Mouse (Mus musculus): ENCODE results near the gene Bpifa3. TPM values are rescaled to one million over a fixed set of nuclear protein-coding genes. Genes with fewer than 3 reads are reported as not detected.
A peak's percentile ranks its signal among the peaks of the same experiment; 100 is the strongest.

Bpifa3 gene
- polyA plus RNA-seq (2014; fragmentation: Nextera tagmentation; extraction: Ambion mirVana), result not detected in 2 replicates

DNA sequence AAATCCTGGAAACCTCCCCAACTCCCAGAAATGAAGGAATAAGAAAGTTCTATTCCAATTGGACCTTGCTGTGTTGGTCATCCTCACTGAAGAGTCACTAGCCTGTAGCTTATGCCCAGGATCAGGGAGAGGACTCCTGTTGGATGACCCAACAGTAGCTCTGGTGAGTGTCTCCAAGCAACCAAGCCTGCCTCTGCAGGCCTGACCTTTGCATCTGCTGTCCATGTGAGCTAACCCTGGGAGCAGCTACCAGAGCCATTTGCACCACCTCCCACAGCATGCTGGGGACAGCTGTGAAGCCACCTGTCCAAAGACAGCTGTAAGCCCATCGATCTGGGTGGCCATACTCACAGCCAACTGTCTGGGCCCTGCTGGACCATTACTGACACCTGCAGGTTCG, at the start of gene Bpifa3:
Gene Bpifa3, plus strand, starts transcription at position 217 of the 400 bp plus-strand sequence.
- no peak for DNase-seq (ENCODE audit: low spot score)
- no peak for ATAC-seq (ENCODE audit: low FRiP score)
- Histone ChIP-seq H3K4me1 (replicated peaks; ENCODE audit: control insufficient read depth, insufficient read depth, low read length) (no peaks in the 10 kb centered on the region), H3K9me3 (ENCODE audit: control insufficient read depth, low read length) (no peaks in the 10 kb centered on the region), H3K36me3 (replicated peaks; ENCODE audit: control insufficient read depth, insufficient read depth) (no peaks in the 10 kb centered on the region), H3K4me3 (replicated peaks; ENCODE audit: low read length) (no peak within 1 kb of the TSS), H3K27me3 (ENCODE audit: control insufficient read depth, insufficient read depth, low read length) (no peaks in the 10 kb centered on the region), H3K9ac (no peak within 1 kb of the TSS), H3K27ac (no peak within 1 kb of the TSS), H3K4me2 (replicated peaks) (no peak within 1 kb of the TSS)
- 56% methylated on average over 2 of the region's 2 CpGs for WGBS

GRCm38 (mm10) chr2:154097734-154098133, 32.4 kb upstream of the Bpifa3 start:
- Histone ChIP-seq H3K4me3 (replicated peaks; ENCODE audit: low read length) (no peak overlapping the region), H3K9ac (no peak overlapping the region), H3K36me3 (replicated peaks; ENCODE audit: control insufficient read depth, insufficient read depth) (no peaks in the 10 kb centered on the region), H3K27ac (no peak overlapping the region), H3K4me2 (replicated peaks) (no peak overlapping the region), H3K4me1 (replicated peaks; ENCODE audit: control insufficient read depth, insufficient read depth, low read length) (no peaks in the 10 kb centered on the region), H3K27me3 (ENCODE audit: control insufficient read depth, insufficient read depth, low read length) (no peaks in the 10 kb centered on the region), H3K9me3 (ENCODE audit: control insufficient read depth, low read length) (no peaks in the 10 kb centered on the region)
- ATAC-seq (ENCODE audit: low FRiP score), result no peak
- DNase-seq (ENCODE audit: low spot score), result no peak
- WGBS, result 47% methylated on average over 1 of the region's 1 CpGs

GRCm38 (mm10) chr2:154117381-154117780, 12.8 kb upstream of the Bpifa3 start:
- no peaks in the 10 kb centered on the region for H3K4me1 ChIP-seq (replicated peaks; ENCODE audit: control insufficient read depth, insufficient read depth, low read length)
- WGBS, result 94% methylated on average over 3 of the region's 3 CpGs
- no peak overlapping the region for H3K4me3 ChIP-seq (replicated peaks; ENCODE audit: low read length)
- DNase-seq (ENCODE audit: low spot score), result no peak
- no peak for ATAC-seq (ENCODE audit: low FRiP score)
- H3K36me3 ChIP-seq (replicated peaks; ENCODE audit: control insufficient read depth, insufficient read depth), result no peaks in the 10 kb centered on the region
- no peak overlapping the region for H3K27ac ChIP-seq
- no peak overlapping the region for H3K9ac ChIP-seq
- no peaks in the 10 kb centered on the region for H3K27me3 ChIP-seq (ENCODE audit: control insufficient read depth, insufficient read depth, low read length)
- no peaks in the 10 kb centered on the region for H3K9me3 ChIP-seq (ENCODE audit: control insufficient read depth, low read length)
- no peak overlapping the region for H3K4me2 ChIP-seq (replicated peaks)

DNA sequence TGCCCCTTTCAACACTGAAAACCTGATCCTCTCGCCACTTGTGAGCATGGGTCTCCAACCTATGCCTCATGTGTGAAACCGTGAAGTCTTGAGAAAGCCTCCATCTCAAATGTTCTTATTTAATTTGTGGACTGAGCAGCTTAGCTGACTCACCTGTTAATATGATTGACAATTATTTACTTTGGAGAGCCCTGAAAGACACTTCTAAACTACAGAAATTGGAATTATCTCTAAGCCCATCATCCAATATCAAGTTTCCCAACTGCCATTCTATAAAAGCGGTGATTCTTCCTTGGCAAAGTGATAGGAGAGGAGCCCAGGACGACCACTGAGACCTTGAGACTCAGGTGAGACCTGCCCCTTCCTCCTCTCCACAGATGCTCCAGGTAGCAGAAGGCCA, 12.4 kb downstream of the Bpifa3 start, which contains the start of gene Bpifa1:
Gene Bpifa1, plus strand, starts transcription at position 301 of the 400 bp plus-strand sequence.
- DNase-seq (ENCODE audit: low spot score), result no peak
- WGBS, result 83% methylated on average over 4 of the region's 4 CpGs
- H3K27me3 ChIP-seq (ENCODE audit: control insufficient read depth, insufficient read depth, low read length), result no peaks in the 10 kb centered on the region
- no peak within 1 kb of the TSS for H3K9ac ChIP-seq
- no peaks in the 10 kb centered on the region for H3K9me3 ChIP-seq (ENCODE audit: control insufficient read depth, low read length)
- ATAC-seq (ENCODE audit: low FRiP score), result no peak
- H3K27ac ChIP-seq, result no peak within 1 kb of the TSS
- no peaks in the 10 kb centered on the region for H3K36me3 ChIP-seq (replicated peaks; ENCODE audit: control insufficient read depth, insufficient read depth)
- no peaks in the 10 kb centered on the region for H3K4me1 ChIP-seq (replicated peaks; ENCODE audit: control insufficient read depth, insufficient read depth, low read length)
- H3K4me3 ChIP-seq (replicated peaks; ENCODE audit: low read length), result no peak within 1 kb of the TSS
- no peak within 1 kb of the TSS for H3K4me2 ChIP-seq (replicated peaks)

DNA sequence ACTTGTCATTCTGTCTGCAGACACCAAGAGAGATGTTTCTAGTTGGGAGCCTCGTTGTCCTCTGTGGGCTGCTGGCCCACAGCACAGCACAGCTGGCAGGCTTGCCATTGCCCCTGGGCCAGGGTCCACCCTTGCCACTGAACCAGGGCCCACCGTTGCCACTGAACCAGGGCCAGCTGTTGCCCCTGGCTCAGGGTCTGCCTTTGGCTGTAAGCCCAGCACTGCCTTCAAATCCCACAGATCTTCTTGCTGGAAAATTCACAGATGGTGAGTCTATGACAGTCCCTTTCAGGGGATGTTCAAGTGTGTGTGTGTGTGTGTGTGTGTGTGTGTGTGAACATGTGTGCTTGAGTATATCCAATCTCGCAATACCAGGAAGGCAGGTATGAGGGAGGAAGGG, 13.6 kb downstream of the Bpifa3 start:
- DNase-seq (ENCODE audit: low spot score) (peak; percentile 47), ATAC-seq (ENCODE audit: low FRiP score) (no peak)
- H3K27me3 ChIP-seq (ENCODE audit: control insufficient read depth, insufficient read depth, low read length), result no peaks in the 10 kb centered on the region
- no peaks in the 10 kb centered on the region for H3K4me1 ChIP-seq (replicated peaks; ENCODE audit: control insufficient read depth, insufficient read depth, low read length)
- H3K4me2 ChIP-seq (replicated peaks), result no peak overlapping the region
- H3K4me3 ChIP-seq (replicated peaks; ENCODE audit: low read length), result no peak overlapping the region
- no peak overlapping the region for H3K9ac ChIP-seq
- WGBS, result 64% methylated on average over 3 of the region's 3 CpGs
- H3K9me3 ChIP-seq (ENCODE audit: control insufficient read depth, low read length), result no peaks in the 10 kb centered on the region
- H3K27ac ChIP-seq, result no peak overlapping the region
- H3K36me3 ChIP-seq (replicated peaks; ENCODE audit: control insufficient read depth, insufficient read depth), result no peaks in the 10 kb centered on the region

GRCm38 (mm10) chr2:154147496-154147895, 17.4 kb downstream of the Bpifa3 start:
- WGBS, result 79% methylated on average over 4 of the region's 4 CpGs
- Histone ChIP-seq H3K9me3 (ENCODE audit: control insufficient read depth, low read length) (no peaks in the 10 kb centered on the region), H3K4me1 (replicated peaks; ENCODE audit: control insufficient read depth, insufficient read depth, low read length) (no peaks in the 10 kb centered on the region), H3K27me3 (ENCODE audit: control insufficient read depth, insufficient read depth, low read length) (no peaks in the 10 kb centered on the region), H3K27ac (no peak overlapping the region), H3K36me3 (replicated peaks; ENCODE audit: control insufficient read depth, insufficient read depth) (no peaks in the 10 kb centered on the region), H3K4me2 (replicated peaks) (no peak overlapping the region), H3K4me3 (replicated peaks; ENCODE audit: low read length) (no peak overlapping the region), H3K9ac (no peak overlapping the region)
- no peak for ATAC-seq (ENCODE audit: low FRiP score)
- DNase-seq (ENCODE audit: low spot score), result no peak

DNA sequence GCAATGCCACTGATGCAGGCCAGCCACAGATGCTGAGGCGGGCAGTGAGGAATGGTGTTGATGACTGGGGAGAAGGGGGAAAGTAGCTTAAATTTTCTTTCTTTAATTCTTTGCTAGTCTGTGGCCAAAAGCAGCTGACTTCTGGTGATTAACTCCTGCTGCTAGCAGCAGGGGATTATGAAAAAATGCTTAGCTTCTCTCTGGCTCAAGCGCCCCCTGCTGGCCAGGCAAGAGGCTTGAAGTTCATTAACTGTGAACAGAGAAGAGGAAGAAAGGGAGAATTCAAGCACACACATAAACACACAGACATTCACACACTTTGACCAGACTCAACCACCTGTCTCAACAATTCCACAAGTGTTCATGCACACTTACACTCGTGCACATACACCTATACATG, 28.3 kb downstream of the Bpifa3 start:
- Histone ChIP-seq H3K9me3 (ENCODE audit: control insufficient read depth, low read length) (no peaks in the 10 kb centered on the region), H3K4me1 (replicated peaks; ENCODE audit: control insufficient read depth, insufficient read depth, low read length) (no peaks in the 10 kb centered on the region), H3K36me3 (replicated peaks; ENCODE audit: control insufficient read depth, insufficient read depth) (no peaks in the 10 kb centered on the region), H3K4me2 (replicated peaks) (no peak overlapping the region), H3K27me3 (ENCODE audit: control insufficient read depth, insufficient read depth, low read length) (no peaks in the 10 kb centered on the region), H3K9ac (no peak overlapping the region), H3K4me3 (replicated peaks; ENCODE audit: low read length) (no peak overlapping the region), H3K27ac (no peak overlapping the region)
- no peak for ATAC-seq (ENCODE audit: low FRiP score)
- WGBS, result 46% methylated on average over 3 of the region's 3 CpGs
- peak; percentile 36 for DNase-seq (ENCODE audit: low spot score)

DNA sequence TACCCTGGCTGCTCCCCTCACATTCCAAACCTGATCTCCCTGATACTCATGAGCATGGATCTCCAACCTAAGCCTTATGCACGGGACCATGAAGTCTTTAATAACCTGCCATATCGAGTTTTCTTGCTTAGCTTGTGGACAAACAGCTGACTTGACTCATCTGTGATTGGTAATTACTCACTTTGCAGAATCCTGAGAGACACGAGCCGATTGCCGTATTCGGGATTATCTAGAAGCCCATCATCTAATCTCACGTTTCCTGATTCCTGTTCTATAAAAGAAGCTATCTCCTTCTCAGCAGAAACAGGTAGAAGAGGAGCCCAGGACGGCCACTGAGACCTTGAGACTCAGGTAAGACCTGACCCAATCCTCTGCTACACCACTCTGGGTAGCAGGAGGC, 32.2 kb downstream of the Bpifa3 start, which contains the start of gene Bpifa5:
Gene Bpifa5, plus strand, starts transcription at position 301 of the 400 bp plus-strand sequence.
- H3K36me3 ChIP-seq (replicated peaks; ENCODE audit: control insufficient read depth, insufficient read depth), result no peaks in the 10 kb centered on the region
- H3K27me3 ChIP-seq (ENCODE audit: control insufficient read depth, insufficient read depth, low read length), result no peaks in the 10 kb centered on the region
- no peaks in the 10 kb centered on the region for H3K9me3 ChIP-seq (ENCODE audit: control insufficient read depth, low read length)
- DNase-seq (ENCODE audit: low spot score) (no peak), ATAC-seq (ENCODE audit: low FRiP score) (no peak)
- H3K27ac ChIP-seq, result no peak within 1 kb of the TSS
- 89% methylated on average over 8 of the region's 8 CpGs for WGBS
- H3K4me3 ChIP-seq (replicated peaks; ENCODE audit: low read length), result no peak within 1 kb of the TSS
- no peak within 1 kb of the TSS for H3K9ac ChIP-seq
- H3K4me2 ChIP-seq (replicated peaks), result no peak within 1 kb of the TSS
- H3K4me1 ChIP-seq (replicated peaks; ENCODE audit: control insufficient read depth, insufficient read depth, low read length), result no peaks in the 10 kb centered on the region

GRCm38 (mm10) chr2:154163306-154163705, 33.2 kb downstream of the Bpifa3 start:
- Histone ChIP-seq H3K4me2 (replicated peaks) (no peak overlapping the region), H3K9me3 (ENCODE audit: control insufficient read depth, low read length) (no peaks in the 10 kb centered on the region), H3K9ac (no peak overlapping the region), H3K4me3 (replicated peaks; ENCODE audit: low read length) (no peak overlapping the region), H3K36me3 (replicated peaks; ENCODE audit: control insufficient read depth, insufficient read depth) (no peaks in the 10 kb centered on the region), H3K27ac (no peak overlapping the region), H3K27me3 (ENCODE audit: control insufficient read depth, insufficient read depth, low read length) (no peaks in the 10 kb centered on the region), H3K4me1 (replicated peaks; ENCODE audit: control insufficient read depth, insufficient read depth, low read length) (no peaks in the 10 kb centered on the region)
- no peak for ATAC-seq (ENCODE audit: low FRiP score)
- DNase-seq (ENCODE audit: low spot score), result no peak
- 92% methylated on average over 5 of the region's 5 CpGs for WGBS

GRCm38 (mm10) chr2:154169172-154169571, 39.0 kb downstream of the Bpifa3 start:
- Histone ChIP-seq H3K9ac (no peak overlapping the region), H3K36me3 (replicated peaks; ENCODE audit: control insufficient read depth, insufficient read depth) (no peaks in the 10 kb centered on the region), H3K4me3 (replicated peaks; ENCODE audit: low read length) (no peak overlapping the region), H3K4me1 (replicated peaks; ENCODE audit: control insufficient read depth, insufficient read depth, low read length) (no peaks in the 10 kb centered on the region), H3K9me3 (ENCODE audit: control insufficient read depth, low read length) (no peaks in the 10 kb centered on the region), H3K4me2 (replicated peaks) (no peak overlapping the region), H3K27me3 (ENCODE audit: control insufficient read depth, insufficient read depth, low read length) (no peaks in the 10 kb centered on the region; the same call in 1 of the 2 replicates), H3K27ac (no peak overlapping the region)
- no peak for ATAC-seq (ENCODE audit: low FRiP score)
- DNase-seq (ENCODE audit: low spot score), result no peak
- WGBS, result 61% methylated on average over 3 of the region's 3 CpGs

Data from hindbrain, embryonic 14.5 days (tissue).